Mouse (Mus musculus) forebrain, embryonic 16.5 days (tissue): ENCODE measurements around the gene Slc28a1. TPM values are rescaled to one million over a fixed set of nuclear protein-coding genes. Genes with fewer than 3 reads are reported as not detected.

ENCODE experiments used
- ATAC-seq: fragments of 200-750 bp; cut with Nextera tagmentation; 2 replicates; pipeline ENCODE4 v1.8.0; 2017; ENCODE audit warnings: mild to moderate bottlenecking, moderate library complexity
- H3K27ac ChIP-seq: fragments of 300-500 bp; sonication (generic); 2 replicates; pipeline ENCODE4 v1.5.1; 2014; ENCODE audit warnings: low read length, control low read depth
- H3K27me3 ChIP-seq: fragments of 300-500 bp; sonication (generic); replicated peaks from 2 replicates; pipeline ENCODE4 v1.6.1; 2014; ENCODE audit warnings: low read length; ENCODE audit not compliant: control insufficient read depth, insufficient read depth
- H3K36me3 ChIP-seq: fragments of 300-500 bp; sonication (generic); 2 replicates; pipeline ENCODE4 v1.6.1; 2014; ENCODE audit not compliant: control insufficient read depth, insufficient read depth
- H3K4me1 ChIP-seq: fragments of 300-500 bp; sonication (generic); replicated peaks from 2 replicates; pipeline ENCODE4 v1.6.1; 2014; ENCODE audit warnings: low read length; ENCODE audit not compliant: control insufficient read depth, insufficient read depth
- H3K4me2 ChIP-seq: fragments of 300-500 bp; sonication (generic); 2 replicates; pipeline ENCODE4 v1.6.1; 2014; ENCODE audit warnings: mild to moderate bottlenecking, low read length, control low read depth
- H3K4me3 ChIP-seq: fragments of 300-500 bp; sonication (generic); replicated peaks from 2 replicates; pipeline ENCODE4 v1.5.1; 2014; ENCODE audit warnings: mild to moderate bottlenecking, low read length, control low read depth
- H3K9ac ChIP-seq: fragments of 300-500 bp; sonication (generic); replicated peaks from 2 replicates; pipeline ENCODE4 v1.6.1; 2014; ENCODE audit warnings: low read depth, low read length, control low read depth
- H3K9me3 ChIP-seq: fragments of 300-500 bp; sonication (generic); 2 replicates; pipeline ENCODE4 v1.6.1; 2016; ENCODE audit warnings: low read length; ENCODE audit not compliant: control insufficient read depth
- WGBS: fragments of 180-500 bp; shearing (Covaris S2); extraction: QIAGEN DNeasy Blood & Tissue Kit; methylation state at CpG from one replicate; pipeline ENCODE4 v1.1.7; 2014; 5-methylcytosine and 5-hydroxymethylcytosine counted together
- polyA plus RNA-seq: library from polyadenylated mRNA; unstranded; fragments of >200 nt; fragmentation: Nextera tagmentation; extraction: Ambion mirVana; gene quantifications from 2 replicates; pipeline ENCODE4 v1.2.1, GENCODE M21; 2015

Gene Slc28a1
- not detected in 2 replicates for polyA plus RNA-seq

DNA sequence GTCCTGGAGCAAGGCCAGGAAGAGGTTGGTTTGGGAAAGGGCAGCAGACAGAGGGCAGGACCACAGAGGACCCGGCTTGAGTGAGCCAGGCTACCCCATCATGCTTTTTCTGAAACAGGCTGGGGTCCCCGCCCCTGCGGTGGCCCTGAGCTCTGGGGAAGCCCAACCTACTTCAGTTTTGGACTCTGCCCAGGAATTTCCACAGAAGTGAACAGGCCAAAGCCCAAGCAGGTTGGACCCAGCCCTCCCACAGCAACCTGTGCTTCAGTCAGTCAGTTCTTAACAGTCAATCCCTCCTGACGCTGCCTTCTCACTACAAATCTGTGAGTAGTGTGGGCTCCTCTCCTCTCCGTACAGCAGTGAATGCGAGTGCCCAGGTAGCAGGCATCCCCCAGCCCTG, at the start of gene Slc28a1:
TSS of gene Slc28a1 (plus strand) at position 245 of the 400 bp plus-strand sequence.
- Histone ChIP-seq H3K27me3 (no peaks in the 10 kb centered on the region), H3K27ac (no peak within 1 kb of the TSS), H3K9ac (no peak within 1 kb of the TSS), H3K36me3 (no peaks in the 10 kb centered on the region), H3K9me3 (no peaks in the 10 kb centered on the region), H3K4me2 (no peak within 1 kb of the TSS), H3K4me3 (no peak within 1 kb of the TSS), H3K4me1 (no peaks in the 10 kb centered on the region)
- no peak for ATAC-seq
- WGBS: 74% methylated on average over 6 of the region's 6 CpGs

DNA sequence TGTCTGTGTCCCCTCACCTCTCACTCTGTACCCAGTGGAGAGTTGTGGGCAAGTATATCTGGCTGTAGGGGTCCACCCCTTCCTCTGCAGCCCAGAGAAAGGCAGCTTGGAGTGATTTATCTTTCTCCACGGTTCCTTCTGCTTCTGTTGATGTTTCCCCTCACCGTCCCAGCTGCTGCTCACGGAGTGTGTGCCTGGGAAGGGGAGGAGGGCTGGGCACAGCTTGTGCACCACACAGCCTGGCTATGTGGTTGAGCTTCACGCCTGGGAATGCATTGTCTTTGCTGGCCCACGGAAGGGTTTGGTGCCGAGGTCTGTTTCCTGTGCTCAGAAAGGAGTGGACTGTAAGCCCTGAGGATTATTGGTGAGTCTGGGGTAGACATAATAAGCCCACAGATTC, 47.9 kb upstream of the Slc28a1 start:
- H3K4me3 ChIP-seq: no peak overlapping the region
- no peak for ATAC-seq
- H3K9ac ChIP-seq: no peak overlapping the region
- no peaks in the 10 kb centered on the region for H3K4me1 ChIP-seq
- no peaks in the 10 kb centered on the region for H3K27me3 ChIP-seq
- no peak overlapping the region for H3K4me2 ChIP-seq
- no peak overlapping the region for H3K27ac ChIP-seq
- 50% methylated on average over 6 of the region's 6 CpGs for WGBS
- H3K9me3 ChIP-seq: no peaks in the 10 kb centered on the region
- H3K36me3 ChIP-seq: no peaks in the 10 kb centered on the region

DNA sequence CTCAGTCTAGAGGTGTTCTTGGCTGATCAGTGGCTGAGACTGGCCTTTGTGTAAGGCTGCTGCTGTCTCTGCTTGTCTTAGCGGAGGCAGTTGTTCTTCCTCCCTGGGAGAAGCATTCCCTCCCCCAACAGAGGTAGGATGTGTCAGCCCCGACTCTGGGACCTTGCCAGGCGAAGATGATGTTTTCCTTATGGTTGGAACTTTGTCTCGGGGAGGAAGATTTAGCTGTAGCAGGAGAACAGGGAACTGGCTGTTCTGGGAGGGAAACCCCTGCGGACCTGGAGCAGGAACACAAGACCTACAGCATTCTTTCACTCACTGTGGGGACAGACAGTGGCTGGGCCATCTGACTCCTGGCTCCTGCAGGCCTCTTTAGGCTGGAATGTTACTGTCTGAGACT, 42.1 kb upstream of the Slc28a1 start:
- Histone ChIP-seq H3K27ac (no peak overlapping the region), H3K9ac (no peak overlapping the region), H3K4me1 (no peaks in the 10 kb centered on the region), H3K27me3 (no peaks in the 10 kb centered on the region), H3K4me2 (no peak overlapping the region), H3K9me3 (no peaks in the 10 kb centered on the region), H3K4me3 (no peak overlapping the region), H3K36me3 (no peaks in the 10 kb centered on the region)
- ATAC-seq: no peak
- WGBS: 65% methylated on average over 5 of the region's 5 CpGs

DNA sequence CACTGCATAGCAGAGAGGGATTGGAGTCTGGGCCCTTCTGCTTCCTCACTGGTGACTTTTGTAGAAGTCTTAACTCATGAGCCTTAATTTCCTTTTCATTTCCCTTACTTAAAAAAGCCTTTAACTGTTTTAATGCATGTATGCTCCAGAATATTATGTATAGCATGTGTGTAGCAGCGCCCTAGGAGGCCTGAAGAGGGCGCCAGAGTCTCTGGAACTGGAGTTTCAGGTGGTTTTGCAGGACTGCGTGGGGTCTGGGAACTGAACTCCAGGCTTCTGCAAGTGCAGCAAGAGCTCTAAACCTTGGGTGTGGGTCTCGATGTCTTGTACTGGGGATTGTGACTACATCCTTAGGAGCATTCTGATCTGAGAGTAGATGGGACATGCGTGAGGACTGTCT, 41.3 kb upstream of the Slc28a1 start:
- 88% methylated on average over 5 of the region's 5 CpGs for WGBS
- Histone ChIP-seq H3K36me3 (no peaks in the 10 kb centered on the region), H3K4me3 (no peak overlapping the region), H3K9me3 (no peaks in the 10 kb centered on the region), H3K27ac (no peak overlapping the region), H3K9ac (no peak overlapping the region), H3K4me1 (no peaks in the 10 kb centered on the region), H3K4me2 (no peak overlapping the region), H3K27me3 (no peaks in the 10 kb centered on the region)
- no peak for ATAC-seq

DNA sequence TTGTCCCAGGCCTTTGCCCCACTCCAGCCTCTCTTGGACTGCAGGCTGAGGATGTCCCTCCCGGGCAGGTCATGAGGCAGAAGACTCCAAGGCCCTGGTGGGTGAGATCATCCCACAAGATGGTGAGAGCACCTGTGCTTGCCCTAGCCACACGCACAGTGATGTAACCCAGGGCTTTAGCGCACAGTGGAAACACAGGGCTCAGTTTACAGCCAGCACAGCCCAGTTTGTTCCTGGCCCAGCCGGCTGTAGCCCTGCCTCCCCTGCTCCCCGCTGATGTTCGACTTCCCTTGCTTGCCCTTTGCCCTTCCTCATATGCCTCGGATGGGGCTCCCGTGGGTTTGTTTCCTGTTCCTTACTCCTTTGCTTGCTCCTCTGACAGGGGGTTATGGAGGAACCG, 40.1 kb upstream of the Slc28a1 start:
- no peak for ATAC-seq
- H3K9me3 ChIP-seq: no peaks in the 10 kb centered on the region
- H3K9ac ChIP-seq: no peak overlapping the region
- H3K27me3 ChIP-seq: no peaks in the 10 kb centered on the region
- no peaks in the 10 kb centered on the region for H3K36me3 ChIP-seq
- 84% methylated on average over 9 of the region's 9 CpGs for WGBS
- no peaks in the 10 kb centered on the region for H3K4me1 ChIP-seq
- H3K4me3 ChIP-seq: no peak overlapping the region
- H3K4me2 ChIP-seq: no peak overlapping the region
- no peak overlapping the region for H3K27ac ChIP-seq

DNA sequence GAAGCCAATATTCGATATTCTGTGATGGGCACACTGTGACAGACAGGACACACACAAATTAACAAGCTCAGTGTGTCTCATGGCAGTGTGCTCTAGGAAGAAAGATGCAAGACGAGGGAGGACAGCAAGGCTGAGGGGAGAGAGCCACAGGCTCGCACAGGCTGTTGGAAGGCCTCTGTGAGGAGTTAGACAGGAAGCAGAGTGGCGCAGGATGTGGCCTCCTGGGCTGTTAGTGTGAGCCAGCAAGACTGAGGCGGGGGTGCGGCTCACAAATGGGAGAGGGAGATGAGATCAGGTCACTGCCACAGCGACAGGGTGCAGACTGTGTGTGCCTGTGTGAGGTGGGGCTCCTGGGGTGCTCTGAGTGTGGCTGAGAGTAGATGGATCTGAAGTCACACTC, 39.3 kb upstream of the Slc28a1 start:
- Histone ChIP-seq H3K27me3 (no peaks in the 10 kb centered on the region), H3K27ac (no peak overlapping the region), H3K4me3 (no peak overlapping the region), H3K4me1 (no peaks in the 10 kb centered on the region), H3K9ac (no peak overlapping the region), H3K36me3 (no peaks in the 10 kb centered on the region), H3K9me3 (no peaks in the 10 kb centered on the region), H3K4me2 (no peak overlapping the region)
- ATAC-seq: no peak
- 79% methylated on average over 7 of the region's 7 CpGs for WGBS

DNA sequence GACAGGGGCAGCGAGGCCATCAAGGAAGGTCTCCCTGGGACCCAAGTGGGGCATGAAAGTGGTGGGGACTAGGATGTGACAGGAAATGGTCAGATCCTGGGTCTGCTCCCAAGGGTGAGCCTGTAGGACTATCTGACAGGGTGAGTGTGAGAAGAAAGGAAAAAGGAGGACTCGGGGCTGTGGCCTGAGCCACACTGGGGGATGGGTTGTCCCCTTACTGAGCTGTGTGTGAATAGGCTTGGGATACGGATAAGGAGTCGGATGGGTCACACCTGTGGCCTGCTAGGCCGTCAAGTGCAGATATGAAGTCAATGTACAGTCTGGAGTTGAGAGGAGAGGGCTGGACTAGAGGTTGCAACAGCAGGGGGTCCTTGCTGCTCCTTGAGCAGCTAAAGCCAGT, 38.9 kb upstream of the Slc28a1 start:
- no peak for ATAC-seq
- no peaks in the 10 kb centered on the region for H3K27me3 ChIP-seq
- H3K9me3 ChIP-seq: no peaks in the 10 kb centered on the region
- 85% methylated on average over 5 of the region's 5 CpGs for WGBS
- no peaks in the 10 kb centered on the region for H3K36me3 ChIP-seq
- H3K4me2 ChIP-seq: no peak overlapping the region
- no peak overlapping the region for H3K4me3 ChIP-seq
- H3K27ac ChIP-seq: no peak overlapping the region
- H3K4me1 ChIP-seq: no peaks in the 10 kb centered on the region
- H3K9ac ChIP-seq: no peak overlapping the region

DNA sequence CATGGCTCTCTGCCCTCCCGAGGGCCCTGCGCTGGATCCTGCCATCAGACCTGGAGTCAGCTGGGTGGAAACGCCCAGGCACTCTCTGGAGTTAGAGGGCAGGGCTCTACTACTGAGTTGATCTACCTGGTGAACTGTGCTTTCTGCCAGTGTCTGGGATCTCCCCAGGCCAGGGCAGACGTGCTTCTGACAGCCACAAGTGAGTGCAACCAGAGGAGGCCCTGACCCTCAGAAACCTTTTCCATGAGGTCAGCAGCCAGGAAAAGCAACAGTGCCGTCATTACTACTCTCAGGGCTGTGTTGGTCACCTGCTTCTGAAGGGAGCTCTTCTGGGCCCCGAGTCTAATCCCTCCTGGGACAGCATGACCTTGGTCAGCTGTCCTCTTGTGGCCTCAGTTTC, 37.6 kb upstream of the Slc28a1 start:
- H3K9ac ChIP-seq: no peak overlapping the region
- H3K4me1 ChIP-seq: no peaks in the 10 kb centered on the region
- no peaks in the 10 kb centered on the region for H3K27me3 ChIP-seq
- H3K27ac ChIP-seq: no peak overlapping the region
- no peaks in the 10 kb centered on the region for H3K9me3 ChIP-seq
- H3K36me3 ChIP-seq: no peaks in the 10 kb centered on the region
- H3K4me3 ChIP-seq: no peak overlapping the region
- ATAC-seq: no peak
- H3K4me2 ChIP-seq: no peak overlapping the region
- 70% methylated on average over 6 of the region's 6 CpGs for WGBS

DNA sequence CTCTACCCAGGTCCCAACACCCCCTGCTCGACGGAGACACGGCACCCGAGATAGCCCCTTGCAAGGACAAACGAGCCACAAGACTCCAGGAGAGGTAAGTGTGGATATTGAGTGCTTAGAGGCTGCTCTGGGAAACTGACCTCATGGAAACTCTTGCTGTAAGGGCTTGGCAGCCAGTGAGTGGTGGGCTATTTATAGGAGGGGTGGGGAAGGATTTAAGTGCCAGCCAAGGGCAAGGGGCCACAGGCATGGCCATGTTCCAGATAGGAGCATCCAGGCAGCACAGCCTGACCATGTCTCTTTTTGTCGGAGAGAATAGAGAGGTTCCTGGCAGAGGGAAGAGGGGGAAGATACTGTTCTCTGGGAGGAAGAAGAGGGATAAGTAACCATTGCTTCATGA, 35.9 kb upstream of the Slc28a1 start:
- Histone ChIP-seq H3K9me3 (no peaks in the 10 kb centered on the region), H3K27ac (no peak overlapping the region), H3K9ac (no peak overlapping the region), H3K4me3 (no peak overlapping the region), H3K4me1 (no peaks in the 10 kb centered on the region), H3K27me3 (no peaks in the 10 kb centered on the region), H3K4me2 (no peak overlapping the region), H3K36me3 (no peaks in the 10 kb centered on the region)
- no peak for ATAC-seq
- 93% methylated on average over 6 of the region's 6 CpGs for WGBS

DNA sequence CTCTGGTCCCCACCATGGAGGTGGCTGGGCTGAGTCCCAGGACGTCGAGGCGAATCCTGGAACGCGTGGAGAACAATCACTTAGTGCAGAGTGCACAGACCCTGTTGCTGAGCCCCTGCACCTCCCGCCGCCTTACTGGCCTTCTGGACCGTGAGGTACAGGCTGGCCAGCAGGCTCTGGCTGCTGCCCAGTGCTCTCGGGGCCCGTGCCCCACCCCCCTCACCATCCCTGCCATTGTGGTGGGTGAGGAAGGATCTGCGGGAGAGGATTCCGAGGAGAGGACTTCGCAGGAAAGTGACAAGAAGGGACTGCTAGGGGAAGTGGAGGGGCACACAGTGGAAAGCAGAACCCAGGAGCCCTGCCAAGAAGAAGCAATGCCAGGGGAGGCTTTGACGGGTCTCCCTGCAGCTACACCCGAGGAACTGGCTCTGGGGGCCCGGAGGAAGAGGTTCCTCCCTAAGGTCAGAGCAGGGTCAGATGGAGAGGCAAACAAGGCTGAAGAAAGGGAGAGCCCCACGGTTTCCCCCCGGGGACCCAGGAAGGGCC, 21.1 kb upstream of the Slc28a1 start:
- H3K4me1 ChIP-seq: no peaks in the 10 kb centered on the region
- no peak overlapping the region for H3K4me2 ChIP-seq
- H3K4me3 ChIP-seq: no peak overlapping the region
- ATAC-seq: no peak
- no peak overlapping the region for H3K27ac ChIP-seq
- H3K36me3 ChIP-seq: no peaks in the 10 kb centered on the region
- no peak overlapping the region for H3K9ac ChIP-seq
- H3K9me3 ChIP-seq: no peaks in the 10 kb centered on the region
- 48% methylated on average over 18 of the region's 18 CpGs for WGBS
- H3K27me3 ChIP-seq: no peaks in the 10 kb centered on the region
